Comparison of ENCODE assay signal across 14 mouse cellular contexts in genomic region chr6:38337166-38337705, GRCm38 (mm10). TPM values are rescaled to one million over a fixed set of nuclear protein-coding genes. Genes with fewer than 3 reads are reported as not detected.
A peak's percentile ranks its signal among the peaks of the same experiment; 100 is the strongest.
DNase-seq lines count a peak whose midpoint lies in the region; ATAC-seq and TF ChIP-seq lines count a peak whose summit lies in the region.
"Had no signal": no experiment of that assay in that cellular context is flagged by ENCODE, and none has a peak within 500 bp of the region (broad histone marks: within the 10 kb centered on the region; RNA-seq: fewer than 3 reads in every experiment).

No protein-coding gene starts in this region.

- ATAC-seq in lung, postnatal 0 days, result no peak
- no peak for ATAC-seq in midbrain, embryonic 13.5 days

- no peak overlapping the region for H3K9ac ChIP-seq in lung, postnatal 0 days (replicated peaks; ENCODE audit: low read depth)
- H3K9ac ChIP-seq in MEL (ENCODE audit: control insufficient read depth, low read depth, low read length, poor library complexity, severe bottlenecking), result no peak overlapping the region
- H3K9ac ChIP-seq in midbrain, embryonic 13.5 days (replicated peaks), result no peak overlapping the region
- H3K9ac ChIP-seq: hindbrain, embryonic 15.5 days; limb, embryonic 15.5 days had no signal

- H3K27me3 ChIP-seq in lung, postnatal 0 days (replicated peaks; ENCODE audit: insufficient read depth, low read length), result no peaks in the 10 kb centered on the region
- H3K27me3 ChIP-seq in MEL (ENCODE audit: control insufficient read depth in 1 of 2, insufficient read depth in 2 of 2, low read length in 2 of 2), result no peaks in the 10 kb centered on the region
- no peaks in the 10 kb centered on the region for H3K27me3 ChIP-seq in splenic B cell, adult 2 months (ENCODE audit: control insufficient read depth, insufficient read depth, low read length, poor library complexity, severe bottlenecking)
- H3K27me3 ChIP-seq in midbrain, embryonic 13.5 days, result no peaks in the 10 kb centered on the region
- H3K27me3 ChIP-seq: hindbrain, embryonic 15.5 days; limb, embryonic 15.5 days; megakaryocyte, embryonic 14.5 days had no signal

- TF ChIP-seq POLR2A in MEL (IDR thresholded peaks at IDR 0.05; ENCODE audit: control insufficient read depth in 1 of 2, insufficient read depth in 1 of 2, low read depth in 1 of 2, low read length in 2 of 2, poor library complexity in 1 of 2), result no peak

- no peak overlapping the region for H3K27ac ChIP-seq in lung, postnatal 0 days (ENCODE audit: low read length)
- H3K27ac ChIP-seq in MEL (ENCODE audit: control insufficient read depth, low read depth, low read length), result no peak overlapping the region
- no peak overlapping the region for H3K27ac ChIP-seq in midbrain, embryonic 13.5 days
- H3K27ac ChIP-seq: hindbrain, embryonic 15.5 days; limb, embryonic 15.5 days had no signal

- DNase-seq in adrenal gland, postnatal 14 days, result peak; percentile 35
- no peak for DNase-seq in adrenal gland, adult 18-20 months (ENCODE audit: low spot score in 2 of 2)
- DNase-seq in lung, postnatal 0 days (ENCODE audit: low spot score), result no peak
- DNase-seq in lung, adult 18-20 months, result no peak
- no peak for DNase-seq in MEL (ENCODE audit: low read depth, low spot score)
- DNase-seq in splenic B cell, adult 2 months (ENCODE audit: low read depth, low spot score), result peak; percentile 40
- no peak for DNase-seq in urinary bladder, adult 18-20 months (ENCODE audit: low spot score in 2 of 2)
- DNase-seq: cerebellum, adult 11 months; cerebellum, postnatal 36 days; layer of hippocampus, adult 9-11 months had no signal

- no peak overlapping the region for H3K4me2 ChIP-seq in lung, postnatal 0 days (replicated peaks; ENCODE audit: low read depth, low read length)
- no peak overlapping the region for H3K4me2 ChIP-seq in midbrain, embryonic 13.5 days (replicated peaks)
- H3K4me2 ChIP-seq: hindbrain, embryonic 15.5 days; limb, embryonic 15.5 days had no signal

- TF ChIP-seq EP300 in lung, postnatal 0 days (IDR thresholded peaks at IDR 0.05), result no peak
- TF ChIP-seq EP300 in MEL (IDR thresholded peaks at IDR 0.05; ENCODE audit: low read depth in 1 of 2, low read length in 2 of 2), result no peak

- TF ChIP-seq CTCF in lung, postnatal 0 days (IDR thresholded peaks at IDR 0.05), result peak; percentile 35
- TF ChIP-seq CTCF in MEL (IDR thresholded peaks at IDR 0.05 in 2 of 3, conservative IDR thresholded peaks at IDR 0.05 in 1 of 3; ENCODE audit: control insufficient read depth in 1 of 3, insufficient read depth in 1 of 3, low read depth in 2 of 3, low read length in 3 of 3, poor library complexity in 1 of 3, severe bottlenecking in 1 of 3), result peak in 2 of 3 experiments; percentile 6 to 52; a peak in 4 of 6 replicates

- no peaks in the 10 kb centered on the region for H3K9me3 ChIP-seq in lung, postnatal 0 days (ENCODE audit: low read length)
- no peaks in the 10 kb centered on the region for H3K9me3 ChIP-seq in MEL (replicated peaks; ENCODE audit: insufficient read depth, low read length)
- no peaks in the 10 kb centered on the region for H3K9me3 ChIP-seq in midbrain, embryonic 13.5 days
- H3K9me3 ChIP-seq: hindbrain, embryonic 15.5 days; limb, embryonic 15.5 days; megakaryocyte, embryonic 14.5 days had no signal

- peaks cover 10% of the 10 kb centered on the region for H3K79me2 ChIP-seq in MEL (ENCODE audit: control insufficient read depth, insufficient read depth, low read length, poor library complexity)

- H3K4me1 ChIP-seq in lung, postnatal 0 days (ENCODE audit: insufficient read depth, low read depth, low read length), result no peaks in the 10 kb centered on the region
- H3K4me1 ChIP-seq in MEL (ENCODE audit: control insufficient read depth in 1 of 2, insufficient read depth in 2 of 2, low read length in 2 of 2), result peaks cover 7 to 15% of the 10 kb centered on the region in 2 experiments
- H3K4me1 ChIP-seq in midbrain, embryonic 13.5 days (replicated peaks), result no peaks in the 10 kb centered on the region
- H3K4me1 ChIP-seq: hindbrain, embryonic 15.5 days; limb, embryonic 15.5 days had no signal

- no peak overlapping the region for H3K4me3 ChIP-seq in lung, postnatal 0 days (ENCODE audit: low read depth, low read length)
- no peak overlapping the region for H3K4me3 ChIP-seq in MEL (ENCODE audit: control insufficient read depth in 1 of 2, insufficient read depth in 1 of 2, low read depth in 2 of 2, low read length in 2 of 2)
- no peak overlapping the region for H3K4me3 ChIP-seq in midbrain, embryonic 13.5 days (replicated peaks)
- H3K4me3 ChIP-seq: hindbrain, embryonic 15.5 days; limb, embryonic 15.5 days; megakaryocyte, embryonic 14.5 days had no signal

- no peak for TF ChIP-seq RAD21 in MEL (IDR thresholded peaks at IDR 0.05; ENCODE audit: low read depth, low read length)

- WGBS in lung, postnatal 0 days, result 84% methylated on average over 4 of the region's 4 CpGs
- WGBS in midbrain, embryonic 13.5 days, result 93% methylated on average over 4 of the region's 4 CpGs

- peaks cover 41% of the 10 kb centered on the region; the same call in 1 of the 2 replicates for H3K36me3 ChIP-seq in lung, postnatal 0 days (ENCODE audit: insufficient read depth, low read length)
- peaks cover 22 to 47% of the 10 kb centered on the region in 2 experiments for H3K36me3 ChIP-seq in MEL (ENCODE audit: control insufficient read depth in 1 of 2, insufficient read depth in 2 of 2, low read length in 2 of 2)
- peaks cover 20% of the 10 kb centered on the region for H3K36me3 ChIP-seq in splenic B cell, adult 2 months (ENCODE audit: control insufficient read depth, insufficient read depth, low read length, poor library complexity, severe bottlenecking)
- H3K36me3 ChIP-seq in midbrain, embryonic 13.5 days, result no peaks in the 10 kb centered on the region
- H3K36me3 ChIP-seq: hindbrain, embryonic 15.5 days; limb, embryonic 15.5 days had no signal

TF ChIP-seq in MEL, 35 proteins besides CTCF, POLR2A, EP300 and RAD21:
- TF ChIP-seq ZC3H11A (IDR thresholded peaks at IDR 0.05; ENCODE audit: low read depth, low read length), result no peak
- no peak for TF ChIP-seq MXI1 (IDR thresholded peaks at IDR 0.05; ENCODE audit: low read depth, low read length)
- TF ChIP-seq ELF1 (IDR thresholded peaks at IDR 0.05; ENCODE audit: low read depth, low read length), result no peak
- no peak for TF ChIP-seq ETS1 (IDR thresholded peaks at IDR 0.05; ENCODE audit: low read depth, low read length)
- TF ChIP-seq UBTF (IDR thresholded peaks at IDR 0.05; ENCODE audit: borderline replicate concordance, insufficient read depth, low read depth, low read length), result no peak
- no peak for TF ChIP-seq SMC3 (IDR thresholded peaks at IDR 0.05; ENCODE audit: low read depth, low read length)
- no peak for TF ChIP-seq MYB (IDR thresholded peaks at IDR 0.05; ENCODE audit: low read depth, low read length)
- no peak for TF ChIP-seq USF2 (IDR thresholded peaks at IDR 0.05; ENCODE audit: borderline replicate concordance in 1 of 2, insufficient read depth in 1 of 2, low read depth in 1 of 2, low read length in 2 of 2)

RNA-seq across cellular contexts. Expression of gene Zc3hav1, which starts 17.2 kb away (rescaled TPM):
- total RNA-seq in adrenal gland, postnatal 14 days (2021), result 45.0 and 49.5 TPM in 2 replicates
- 10 to 100 TPM; 50.6 to 65.0 TPM for total RNA-seq in adrenal gland, adult 18-20 months (2021)
- 18.1 TPM in 2 replicates for polyA plus RNA-seq in lung, postnatal 0 days (2015; fragmentation: Nextera tagmentation; extraction: Ambion mirVana)
- total RNA-seq in MEL (2012; rRNA removed), result 66.6 and 88.1 TPM in 2 replicates
- polyA plus RNA-seq in MEL (2012; ENCODE audit: insufficient read depth in 1 of 2, insufficient read length in 2 of 2, low read depth in 1 of 2, low replicate concordance in 2 of 2, missing spikeins in 1 of 2), result 10 to 100 TPM; 68.3 to 71.0 TPM
- 0.92 and 1.3 TPM in 2 replicates for polyA plus RNA-seq in midbrain, embryonic 13.5 days (2015; fragmentation: Nextera tagmentation; extraction: Ambion mirVana)

RNA-seq across cellular contexts. Expression of gene Zc3hav1l, which starts 38.2 kb away (rescaled TPM):
- 4.3 and 5.0 TPM in 2 replicates for total RNA-seq in adrenal gland, postnatal 14 days (2021)
- total RNA-seq in adrenal gland, adult 18-20 months (2021), result 1 to 10 TPM; 2.1 to 2.8 TPM
- polyA plus RNA-seq in lung, postnatal 0 days (2015; fragmentation: Nextera tagmentation; extraction: Ambion mirVana), result 2.1 and 2.6 TPM in 2 replicates
- total RNA-seq in MEL (2012; rRNA removed), result 1.8 and 2.0 TPM in 2 replicates
- polyA plus RNA-seq in MEL (2012; ENCODE audit: insufficient read depth in 1 of 2, insufficient read length in 2 of 2, low read depth in 1 of 2, low replicate concordance in 2 of 2, missing spikeins in 1 of 2), result 1 to 10 TPM in 1 of 2 experiments, not detected in 1; 5.8 TPM
- polyA plus RNA-seq in midbrain, embryonic 13.5 days (2015; fragmentation: Nextera tagmentation; extraction: Ambion mirVana), result 10.6 and 11.0 TPM in 2 replicates

RNA-seq across cellular contexts. Expression of gene Ttc26, which starts 44.0 kb away (rescaled TPM):
- total RNA-seq in adrenal gland, postnatal 14 days (2021), result 1.6 and 3.3 TPM in 2 replicates
- total RNA-seq in adrenal gland, adult 18-20 months (2021), result 1 to 10 TPM; 1.3 to 2.3 TPM
- 2.3 and 2.9 TPM in 2 replicates for polyA plus RNA-seq in lung, postnatal 0 days (2015; fragmentation: Nextera tagmentation; extraction: Ambion mirVana)
- 1.3 and 1.4 TPM in 2 replicates for total RNA-seq in MEL (2012; rRNA removed)
- 1 to 10 TPM in 1 of 2 experiments, not detected in 1; 2.1 TPM for polyA plus RNA-seq in MEL (2012; ENCODE audit: insufficient read depth in 1 of 2, insufficient read length in 2 of 2, low read depth in 1 of 2, low replicate concordance in 2 of 2, missing spikeins in 1 of 2)
- polyA plus RNA-seq in midbrain, embryonic 13.5 days (2015; fragmentation: Nextera tagmentation; extraction: Ambion mirVana), result 9.9 and 10.1 TPM in 2 replicates

Comparison
In these comparisons a context has a peak if more than half of its experiments do, and no peak if none do; other contexts are left out.
1. DNase-seq: peak in adrenal gland, postnatal 14 days (single experiment) and splenic B cell, adult 2 months (single experiment); none in adrenal gland, adult 18-20 months (0 of 2), lung, postnatal 0 days (single experiment), lung, adult 18-20 months (0 of 2), MEL (single experiment) and urinary bladder, adult 18-20 months (0 of 2).